Mouse (Mus musculus) brain, adult 2 months (tissue): ENCODE data around the gene H2-Eb2.

ENCODE experiments used
- DNase-seq: peaks from one replicate; pipeline ENCODE4 v3.0.0; 2011; ENCODE audit warnings: low read depth, low spot score

Gene H2-Eb2

DNA sequence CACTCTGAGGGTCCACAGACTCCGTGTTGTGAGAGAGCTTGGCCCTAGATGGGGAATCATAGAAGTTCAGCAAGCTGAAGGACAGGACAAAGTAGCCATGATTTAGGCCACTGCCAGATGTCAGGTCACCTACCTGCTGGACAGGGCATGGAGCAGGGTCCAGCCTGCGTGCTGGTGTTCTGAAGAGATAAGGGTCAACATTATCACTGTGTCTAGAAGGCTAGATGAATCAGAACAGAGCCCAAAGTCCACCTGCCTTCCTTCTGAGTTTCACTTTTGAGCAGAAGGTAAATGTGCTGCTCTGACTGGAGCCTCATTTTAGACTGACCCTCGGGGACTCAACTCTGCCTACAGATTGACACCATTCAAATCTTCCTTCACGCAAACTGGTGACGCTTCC, 29.1 kb downstream of the H2-Eb2 start, which contains the start of gene Btnl2:
Btnl2 (plus strand) TSS at position 284 of the 400 bp plus-strand sequence.
- DNase-seq = no peak

DNA sequence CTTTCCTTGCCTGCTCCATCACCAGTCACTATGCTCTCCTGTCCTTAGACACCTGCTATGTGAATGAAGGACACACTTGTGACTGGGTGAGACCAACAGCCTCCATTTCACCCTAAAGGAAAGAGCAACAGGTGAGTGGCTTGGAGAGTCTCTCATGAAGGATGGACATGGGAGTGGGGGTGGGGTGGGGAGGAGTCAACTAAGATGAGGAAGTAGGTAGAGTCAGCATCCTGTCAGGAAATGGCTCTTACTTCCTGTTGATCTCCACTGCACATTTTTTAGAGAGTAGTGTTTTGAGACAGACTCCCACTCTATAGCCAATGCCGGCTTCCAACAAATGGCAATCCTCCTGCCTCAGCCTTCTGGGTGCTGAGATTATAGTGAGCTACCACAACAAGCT, 29.5 kb downstream of the H2-Eb2 start:
- DNase-seq = no peak

- no peak for DNase-seq
Observed at GRCm38 (mm10) chr17:34362954-34363546, 37.6 kb downstream of the H2-Eb2 start.

DNA sequence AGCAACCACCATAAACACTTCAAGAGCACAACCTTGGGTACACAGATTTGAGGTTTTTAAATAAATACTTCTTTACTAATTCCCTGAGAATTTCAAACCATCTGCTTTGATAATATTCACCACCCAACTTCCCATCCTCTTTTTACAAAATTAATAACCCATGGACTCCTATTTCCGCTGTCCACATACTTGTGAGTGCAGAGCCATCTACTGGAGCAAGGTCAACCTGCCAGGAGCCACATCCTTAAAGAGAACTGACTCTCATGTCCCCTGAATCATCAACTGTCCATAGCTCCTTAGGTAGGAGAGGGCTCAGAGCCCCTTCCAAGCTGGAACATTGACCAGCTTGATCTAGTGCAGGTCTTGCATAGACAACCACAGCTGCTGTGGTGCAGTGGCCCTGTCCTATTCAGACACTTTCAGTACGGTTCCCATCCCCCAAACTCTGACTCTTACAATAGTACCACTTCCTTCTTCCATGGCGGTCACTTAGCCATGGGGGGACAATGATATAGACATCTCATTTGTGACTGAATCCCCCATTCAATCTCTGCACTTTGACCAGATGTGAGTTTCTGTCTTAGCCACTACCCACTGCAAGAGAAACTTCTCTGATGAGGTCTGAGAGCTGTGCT, 38.3 kb downstream of the H2-Eb2 start:
- DNase-seq = no peak

DNA sequence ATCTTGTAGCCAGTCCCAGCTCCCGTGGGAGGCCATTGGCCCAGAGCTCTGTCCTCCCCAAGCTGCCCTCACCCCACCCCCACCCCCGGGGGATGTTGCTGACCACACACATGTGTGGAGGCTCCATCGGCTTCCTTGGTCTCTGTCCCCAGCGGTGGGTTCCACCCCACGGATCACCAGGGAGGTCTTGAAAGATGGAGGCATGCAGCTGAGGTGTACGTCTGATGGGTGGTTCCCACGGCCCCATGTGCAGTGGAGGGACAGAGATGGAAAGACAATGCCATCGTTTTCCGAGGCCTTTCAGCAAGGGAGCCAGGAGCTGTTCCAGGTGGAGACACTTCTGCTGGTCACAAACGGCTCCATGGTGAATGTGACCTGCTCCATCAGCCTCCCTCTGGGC, 39.6 kb downstream of the H2-Eb2 start:
- no peak for DNase-seq

DNA sequence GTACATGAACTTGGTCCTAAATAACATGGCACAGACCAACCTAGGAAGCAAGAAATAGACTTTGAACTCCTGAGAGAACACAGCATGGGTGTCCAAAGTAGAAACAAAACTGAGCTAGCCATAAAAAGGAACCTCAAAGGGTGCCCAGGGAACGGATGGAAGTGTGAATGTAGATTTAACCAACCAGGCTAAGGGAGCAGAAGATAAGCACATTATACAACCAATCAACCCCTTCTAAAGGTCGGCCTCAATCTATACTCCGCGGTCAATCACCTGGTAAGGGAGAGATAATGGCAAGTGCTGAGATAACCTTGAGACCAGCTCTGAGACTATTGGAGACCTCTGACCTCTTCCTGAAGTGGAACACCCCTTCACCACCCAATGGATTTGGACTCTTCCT, 45.1 kb downstream of the H2-Eb2 start:
- DNase-seq = no peak

DNA sequence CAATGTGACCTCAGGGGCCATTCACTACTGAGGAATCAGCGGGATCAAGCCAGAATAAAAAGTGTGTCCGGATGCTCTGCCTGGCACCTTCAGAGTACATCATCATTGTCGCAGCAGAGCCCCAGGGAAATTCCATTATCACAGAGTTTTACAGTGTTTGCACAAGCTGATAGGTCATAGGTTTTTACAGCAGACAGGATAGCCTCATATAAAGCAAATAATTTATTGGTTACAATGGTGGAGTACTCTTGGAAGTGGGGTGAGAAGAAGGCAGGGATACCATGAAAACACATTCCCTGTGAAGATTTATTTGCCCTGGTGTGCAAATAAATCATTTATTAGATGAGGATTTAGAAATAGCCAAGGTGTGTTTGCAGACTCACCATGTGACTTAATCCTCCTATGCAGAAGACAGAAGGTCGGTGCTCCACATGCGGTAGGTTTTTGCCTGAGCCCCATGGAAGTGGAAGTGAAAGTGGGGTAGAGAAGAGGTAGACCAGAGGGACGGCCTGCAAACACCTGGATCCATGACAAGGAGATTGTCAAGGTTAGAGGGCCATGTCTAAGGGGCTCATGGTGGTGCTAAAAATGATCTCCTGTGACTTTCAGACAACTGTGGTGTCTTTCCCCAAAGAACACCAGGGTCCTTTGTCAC, 47.7 kb downstream of the H2-Eb2 start:
- DNase-seq = no peak

- DNase-seq = no peak
Observed at GRCm38 (mm10) chr17:34376847-34377246, 51.4 kb downstream of the H2-Eb2 start, which contains the start of gene Btnl1. Gene Btnl1 (plus strand): TSS chr17:34377132.

- DNase-seq = no peak
Observed at GRCm38 (mm10) chr17:34377450-34378209, 52.2 kb downstream of the H2-Eb2 start.

DNA sequence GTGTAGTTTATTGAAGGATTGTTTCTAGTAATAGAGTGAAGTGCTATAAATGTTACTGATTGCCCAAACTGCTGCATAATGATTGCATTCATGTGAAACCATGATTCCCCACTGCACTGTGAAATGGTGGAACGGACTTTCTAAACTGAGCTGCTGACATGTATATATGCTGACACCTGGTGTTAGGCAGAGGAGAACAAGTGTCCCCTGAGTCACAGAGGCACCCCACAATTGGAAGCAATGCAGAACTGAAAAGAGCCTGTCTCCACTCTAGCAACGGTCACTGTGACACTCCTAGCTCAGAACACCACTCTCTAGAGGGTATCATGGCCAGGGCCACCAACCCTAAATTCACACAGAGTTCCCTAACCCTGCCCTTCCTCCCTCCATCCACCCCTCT, 53.3 kb downstream of the H2-Eb2 start:
- DNase-seq = no peak

DNA sequence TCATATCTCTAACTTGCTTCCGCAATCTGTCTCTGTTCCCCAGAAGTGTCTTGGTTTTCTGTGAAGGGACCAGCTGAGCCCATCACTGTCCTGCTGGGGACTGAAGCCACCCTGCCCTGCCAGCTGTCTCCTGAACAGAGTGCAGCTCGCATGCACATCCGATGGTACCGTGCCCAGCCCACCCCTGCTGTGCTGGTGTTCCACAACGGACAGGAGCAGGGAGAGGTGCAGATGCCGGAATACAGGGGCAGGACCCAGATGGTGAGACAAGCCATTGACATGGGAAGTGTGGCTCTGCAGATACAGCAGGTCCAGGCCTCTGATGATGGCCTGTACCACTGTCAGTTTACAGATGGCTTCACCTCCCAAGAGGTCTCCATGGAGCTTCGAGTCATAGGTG, 54.0 kb downstream of the H2-Eb2 start:
- no peak for DNase-seq

DNA sequence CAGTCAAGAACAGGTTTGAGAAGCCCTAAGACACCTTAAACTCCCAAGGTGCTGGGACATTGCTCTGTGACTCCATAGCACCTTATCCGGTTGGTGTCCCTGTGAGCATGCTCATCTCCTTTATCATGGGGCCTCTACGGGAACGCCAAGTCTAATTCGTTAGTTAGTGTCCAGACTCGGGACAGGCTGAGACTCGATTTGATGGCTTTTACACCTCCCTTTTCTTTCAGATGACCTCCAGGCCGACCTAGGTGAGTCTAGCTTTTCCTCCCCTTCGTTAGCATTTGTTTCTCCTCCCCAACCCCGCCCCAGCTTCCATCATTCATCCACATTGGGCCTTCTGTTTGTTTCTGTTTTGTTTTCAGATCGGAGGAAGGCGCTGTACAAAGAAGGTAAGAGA, 56.4 kb downstream of the H2-Eb2 start:
- no peak for DNase-seq

DNA sequence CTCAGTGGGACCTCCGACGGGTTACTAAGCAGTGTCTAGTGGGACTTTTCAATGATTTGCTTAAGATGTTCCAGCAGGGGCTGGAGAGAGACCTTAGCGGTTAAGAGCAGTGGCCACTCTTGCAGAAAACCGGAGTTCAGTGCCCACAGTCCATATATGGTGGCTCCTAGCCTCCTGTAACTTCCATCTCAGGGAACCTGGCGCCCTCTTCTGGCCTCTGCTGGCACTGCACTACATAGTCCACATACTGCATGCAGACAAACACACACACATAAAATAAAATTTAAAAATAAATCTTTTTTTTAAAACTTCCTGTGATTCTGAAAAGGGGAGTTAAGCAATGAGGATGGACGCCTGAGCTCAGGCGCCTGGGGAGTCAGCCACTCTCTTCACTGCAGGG, 57.7 kb downstream of the H2-Eb2 start:
- no peak for DNase-seq

GRCm38 (mm10) chr17:34384699-34385098, 59.2 kb downstream of the H2-Eb2 start:
- DNase-seq = peak; percentile 39

- DNase-seq = no peak
Observed at GRCm38 (mm10) chr17:34386656-34387055, 61.2 kb downstream of the H2-Eb2 start.

DNA sequence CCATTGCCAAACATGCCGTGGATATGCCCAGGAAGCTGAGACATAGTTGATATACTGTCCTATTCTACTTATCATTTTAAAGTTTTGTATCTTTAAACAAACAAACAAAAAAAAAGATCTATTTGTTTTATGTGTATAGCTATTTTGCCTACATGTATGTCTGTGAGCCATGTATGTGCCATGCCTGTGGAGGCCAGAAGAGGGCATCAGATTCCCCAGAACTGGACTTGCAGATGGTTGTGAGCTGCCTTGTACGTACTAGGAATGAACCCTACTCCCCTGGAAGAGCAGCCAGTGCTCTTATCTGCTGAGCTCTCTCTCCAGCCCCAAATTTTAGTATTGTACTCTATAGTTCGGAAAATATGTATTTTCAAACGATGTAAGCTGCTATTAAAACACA, 63.0 kb downstream of the H2-Eb2 start:
- DNase-seq = peak; percentile 73
